In the genomic region with DNA sequence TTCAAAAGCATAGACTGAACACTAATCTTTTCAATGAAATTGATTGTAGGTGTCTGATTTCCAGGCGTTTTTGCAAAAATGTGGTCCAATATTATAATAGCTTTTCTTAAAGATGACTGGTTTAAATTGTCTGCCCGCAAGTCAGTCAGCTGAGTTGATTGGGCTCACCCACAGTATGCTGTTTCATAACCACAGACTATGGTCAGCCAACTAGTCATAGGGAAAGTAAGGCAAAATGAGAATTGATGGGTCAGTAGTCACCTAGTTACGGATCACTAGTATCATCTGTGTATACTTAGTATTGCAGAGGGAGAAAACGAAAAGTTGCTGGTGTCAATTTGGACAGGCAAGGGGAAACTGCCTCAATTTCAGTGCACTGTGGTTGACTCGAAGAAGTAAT, we compare ENCODE assay signal across 8 mouse cellular contexts. TPM values are rescaled to one million over a fixed set of nuclear protein-coding genes. Genes with fewer than 3 reads are reported as not detected.
DNase-seq lines count a peak whose midpoint lies in the region; ATAC-seq and TF ChIP-seq lines count a peak whose summit lies in the region.

No protein-coding gene starts in this region.

- TF ChIP-seq POLR2A in bone marrow macrophage, adult 2 months (IDR thresholded peaks at IDR 0.05; ENCODE audit: borderline replicate concordance, low read depth, low read length) = no peak

- no peak for ATAC-seq in kidney, embryonic 15.5 days (replicated peaks; ENCODE audit: low FRiP score)
- no peak for ATAC-seq in hindbrain, embryonic 14.5 days (ENCODE audit: low FRiP score)
- ATAC-seq in midbrain, embryonic 15.5 days (replicated peaks) = no peak

- no peaks in the 10 kb centered on the region for H3K9me3 ChIP-seq in kidney, embryonic 15.5 days (replicated peaks)
- no peaks in the 10 kb centered on the region for H3K9me3 ChIP-seq in hindbrain, embryonic 14.5 days (ENCODE audit: control insufficient read depth, low read length)
- H3K9me3 ChIP-seq in midbrain, embryonic 15.5 days = no peaks in the 10 kb centered on the region

- peaks cover 33% of the 10 kb centered on the region for H3K36me3 ChIP-seq in kidney, embryonic 15.5 days
- H3K36me3 ChIP-seq in hindbrain, embryonic 14.5 days (replicated peaks; ENCODE audit: control insufficient read depth, insufficient read depth) = peaks cover 19% of the 10 kb centered on the region
- peaks cover 12% of the 10 kb centered on the region; the same call in 1 of the 2 replicates for H3K36me3 ChIP-seq in midbrain, embryonic 15.5 days (replicated peaks)

- H3K4me1 ChIP-seq in kidney, embryonic 15.5 days = peaks cover 12% of the 10 kb centered on the region
- H3K4me1 ChIP-seq in bone marrow macrophage, adult 2 months (ENCODE audit: control insufficient read depth, insufficient read depth, low read length) = peaks cover 16% of the 10 kb centered on the region
- H3K4me1 ChIP-seq in hindbrain, embryonic 14.5 days (replicated peaks; ENCODE audit: control insufficient read depth, insufficient read depth, low read length) = peaks cover 13% of the 10 kb centered on the region
- peaks cover 18% of the 10 kb centered on the region for H3K4me1 ChIP-seq in midbrain, embryonic 15.5 days

- DNase-seq in kidney, postnatal 14 days = no peak
- DNase-seq in hindbrain, embryonic 14.5 days (ENCODE audit: low spot score) = no peak
- no peak for DNase-seq in layer of hippocampus, postnatal 25 days (ENCODE audit: extremely low spot score in 1 of 2, low spot score in 1 of 2)
- DNase-seq in cerebellum, adult 8-10 months = no peak
- no peak for DNase-seq in left cerebral cortex, adult 9 months (ENCODE audit: low spot score in 2 of 2)

- no peak for TF ChIP-seq CTCF in bone marrow macrophage, adult 2 months (IDR thresholded peaks at IDR 0.05; ENCODE audit: low read depth, low read length)

- H3K27ac ChIP-seq in kidney, embryonic 15.5 days = 0 out of 2 replicates have a peak overlapping the region, but pooled peaks have one; percentile 84
- H3K27ac ChIP-seq in bone marrow macrophage, adult 2 months (ENCODE audit: insufficient read depth, low read depth, low read length) = no peak overlapping the region
- H3K27ac ChIP-seq in hindbrain, embryonic 14.5 days = no peak overlapping the region
- H3K27ac ChIP-seq in midbrain, embryonic 15.5 days = no peak overlapping the region

- WGBS in kidney, embryonic 15.5 days = 64% methylated on average over 5 of the region's 5 CpGs
- WGBS in hindbrain, embryonic 14.5 days = 75% methylated on average over 5 of the region's 5 CpGs
- WGBS in midbrain, embryonic 15.5 days = 71% methylated on average over 5 of the region's 5 CpGs

- no peak overlapping the region for H3K9ac ChIP-seq in kidney, embryonic 15.5 days
- peak overlapping the region; percentile 91 for H3K9ac ChIP-seq in hindbrain, embryonic 14.5 days
- H3K9ac ChIP-seq in midbrain, embryonic 15.5 days = peak overlapping the region; percentile 86; the same call in 1 of the 2 replicates

- peak overlapping the region; percentile 68 for H3K4me2 ChIP-seq in kidney, embryonic 15.5 days
- H3K4me2 ChIP-seq in hindbrain, embryonic 14.5 days (replicated peaks) = peak overlapping the region; percentile 80
- H3K4me2 ChIP-seq in midbrain, embryonic 15.5 days = peak overlapping the region; percentile 61

- H3K4me3 ChIP-seq in kidney, embryonic 15.5 days (replicated peaks) = peak overlapping the region; percentile 77
- H3K4me3 ChIP-seq in bone marrow macrophage, adult 2 months (ENCODE audit: insufficient read depth, low read length) = peak overlapping the region; percentile 70
- peak overlapping the region; percentile 84 for H3K4me3 ChIP-seq in hindbrain, embryonic 14.5 days (replicated peaks; ENCODE audit: low read length)
- peak overlapping the region; percentile 90 for H3K4me3 ChIP-seq in midbrain, embryonic 15.5 days

- H3K27me3 ChIP-seq in kidney, embryonic 15.5 days = 0 out of 2 replicates have a peak, but pooled peaks cover 10% of the 10 kb centered on the region
- no peaks in the 10 kb centered on the region for H3K27me3 ChIP-seq in hindbrain, embryonic 14.5 days (ENCODE audit: control insufficient read depth, insufficient read depth, low read length)
- 0 out of 2 replicates have a peak, but pooled peaks cover 3% of the 10 kb centered on the region for H3K27me3 ChIP-seq in midbrain, embryonic 15.5 days (replicated peaks)

RNA-seq across cellular contexts. Expression of a gene that starts 1.2 kb away (rescaled TPM):
- polyA plus RNA-seq in kidney, embryonic 15.5 days (2015; fragmentation: Nextera tagmentation; extraction: Ambion mirVana) = 35.0 and 36.5 TPM in 2 replicates
- 30.6 and 31.0 TPM in 2 replicates for polyA plus RNA-seq in bone marrow macrophage, adult 2 months (2012; ENCODE audit: insufficient read depth, insufficient read length, missing spikeins)
- polyA plus RNA-seq in hindbrain, embryonic 14.5 days (2014; fragmentation: Nextera tagmentation; extraction: Ambion mirVana) = 56.6 and 58.3 TPM in 2 replicates
- 49.4 and 50.8 TPM in 2 replicates for polyA plus RNA-seq in midbrain, embryonic 15.5 days (2015; fragmentation: Nextera tagmentation; extraction: Ambion mirVana)
- total RNA-seq in layer of hippocampus, postnatal 25 days (2021) = 100 to 1,000 TPM in 1 of 2 experiments, 10 to 100 TPM in 1; 96.4 to 101 TPM

RNA-seq across cellular contexts. Expression of a gene that starts 23.8 kb away (rescaled TPM):
- polyA plus RNA-seq in kidney, embryonic 15.5 days (2015; fragmentation: Nextera tagmentation; extraction: Ambion mirVana) = 4.9 and 5.1 TPM in 2 replicates
- polyA plus RNA-seq in bone marrow macrophage, adult 2 months (2012; ENCODE audit: insufficient read depth, insufficient read length, missing spikeins) = 0.45 and 0.87 TPM in 2 replicates
- 0.56 and 2.0 TPM in 2 replicates for polyA plus RNA-seq in hindbrain, embryonic 14.5 days (2014; fragmentation: Nextera tagmentation; extraction: Ambion mirVana)
- 0.92 and 1.3 TPM in 2 replicates for polyA plus RNA-seq in midbrain, embryonic 15.5 days (2015; fragmentation: Nextera tagmentation; extraction: Ambion mirVana)
- total RNA-seq in layer of hippocampus, postnatal 25 days (2021) = 1 to 10 TPM; 5.3 to 6.1 TPM

RNA-seq across cellular contexts. Expression of a gene that starts 27.6 kb away (rescaled TPM):
- polyA plus RNA-seq in kidney, embryonic 15.5 days (2015; fragmentation: Nextera tagmentation; extraction: Ambion mirVana) = 9.0 and 9.9 TPM in 2 replicates
- polyA plus RNA-seq in bone marrow macrophage, adult 2 months (2012; ENCODE audit: insufficient read depth, insufficient read length, missing spikeins) = 13.0 and 14.5 TPM in 2 replicates
- 18.7 and 21.3 TPM in 2 replicates for polyA plus RNA-seq in hindbrain, embryonic 14.5 days (2014; fragmentation: Nextera tagmentation; extraction: Ambion mirVana)
- 13.2 and 14.3 TPM in 2 replicates for polyA plus RNA-seq in midbrain, embryonic 15.5 days (2015; fragmentation: Nextera tagmentation; extraction: Ambion mirVana)
- total RNA-seq in layer of hippocampus, postnatal 25 days (2021) = 10 to 100 TPM; 52.8 to 54.0 TPM

RNA-seq across cellular contexts. Expression of a gene that starts 56.4 kb away (rescaled TPM):
- 89.0 and 89.6 TPM in 2 replicates for polyA plus RNA-seq in kidney, embryonic 15.5 days (2015; fragmentation: Nextera tagmentation; extraction: Ambion mirVana)
- polyA plus RNA-seq in bone marrow macrophage, adult 2 months (2012; ENCODE audit: insufficient read depth, insufficient read length, missing spikeins) = 36.6 and 42.8 TPM in 2 replicates
- polyA plus RNA-seq in hindbrain, embryonic 14.5 days (2014; fragmentation: Nextera tagmentation; extraction: Ambion mirVana) = 69.8 and 88.2 TPM in 2 replicates
- polyA plus RNA-seq in midbrain, embryonic 15.5 days (2015; fragmentation: Nextera tagmentation; extraction: Ambion mirVana) = 65.8 and 71.8 TPM in 2 replicates
- 10 to 100 TPM; 52.3 to 54.3 TPM for total RNA-seq in layer of hippocampus, postnatal 25 days (2021)
